Mouse (Mus musculus): ENCODE data around the gene Fastkd2.
A peak's percentile ranks its signal among the peaks of the same experiment; 100 is the strongest.

Gene Fastkd2

GRCm38 (mm10) chr1:63730240-63730771, at the start of gene Fastkd2, which contains the start of gene Mdh1b:
Fastkd2 (plus strand) TSS chr1:63730614.
Mdh1b (minus strand) TSS chr1:63730318.
- peak; percentile 80 to 84 for DNase-seq (ENCODE audit: low spot score in 2 of 2)

GRCm38 (mm10) chr1:63686827-63687226, 43.6 kb upstream of the Fastkd2 start, which contains the start of gene Dytn:
Dytn (minus strand) TSS chr1:63686927.
- no peak for DNase-seq (ENCODE audit: low spot score in 2 of 2)

GRCm38 (mm10) chr1:63696861-63697260, 33.6 kb upstream of the Fastkd2 start:
- no peak for DNase-seq (ENCODE audit: low spot score in 2 of 2)

- DNase-seq (ENCODE audit: low spot score in 2 of 2), result no peak
Observed at GRCm38 (mm10) chr1:63705733-63706132, 24.7 kb upstream of the Fastkd2 start.

GRCm38 (mm10) chr1:63708876-63709275, 21.5 kb upstream of the Fastkd2 start:
- DNase-seq (ENCODE audit: low spot score in 2 of 2), result no peak

GRCm38 (mm10) chr1:63720161-63720560, 10.3 kb upstream of the Fastkd2 start:
- no peak for DNase-seq (ENCODE audit: low spot score in 2 of 2)

- peak in 1 of 2 experiments; percentile 5 for DNase-seq (ENCODE audit: low spot score in 2 of 2)
Observed at GRCm38 (mm10) chr1:63729796-63730195, 618 bp upstream of the Fastkd2 start.

GRCm38 (mm10) chr1:63756005-63756404, 25.6 kb downstream of the Fastkd2 start:
- no peak for DNase-seq (ENCODE audit: low spot score in 2 of 2)

GRCm38 (mm10) chr1:63763212-63763694, 32.8 kb downstream of the Fastkd2 start:
- peak in 1 of 2 experiments; percentile 15 for DNase-seq (ENCODE audit: low spot score in 2 of 2)

- no peak for DNase-seq (ENCODE audit: low spot score in 2 of 2)
Observed at GRCm38 (mm10) chr1:63763881-63764386, 33.5 kb downstream of the Fastkd2 start.

- no peak for DNase-seq (ENCODE audit: low spot score in 2 of 2)
Observed at GRCm38 (mm10) chr1:63764395-63764794, 34.0 kb downstream of the Fastkd2 start.

GRCm38 (mm10) chr1:63768112-63768511, 37.7 kb downstream of the Fastkd2 start:
- no peak for DNase-seq (ENCODE audit: low spot score in 2 of 2)

GRCm38 (mm10) chr1:63769167-63769566, 38.8 kb downstream of the Fastkd2 start, which contains the start of gene 4933402D24Rik:
4933402D24Rik (minus strand) TSS chr1:63769267.
- DNase-seq (ENCODE audit: low spot score in 2 of 2), result no peak

GRCm38 (mm10) chr1:63770309-63770708, 39.9 kb downstream of the Fastkd2 start:
- DNase-seq (ENCODE audit: low spot score in 2 of 2), result no peak

- DNase-seq (ENCODE audit: low spot score in 2 of 2), result no peak
Observed at GRCm38 (mm10) chr1:63776396-63776795, 46.0 kb downstream of the Fastkd2 start.

GRCm38 (mm10) chr1:63776902-63777630, 46.7 kb downstream of the Fastkd2 start:
- no peak for DNase-seq (ENCODE audit: low spot score in 2 of 2)

GRCm38 (mm10) chr1:63794326-63794725, 63.9 kb downstream of the Fastkd2 start:
- DNase-seq (ENCODE audit: low spot score in 2 of 2), result no peak
